Mouse (Mus musculus): Measurements from ENCODE around the gene Itga8.

The Itga8 gene

GRCm38 (mm10) chr2:12293458-12293857 lies 8.3 kb downstream of the Itga8 start:
- no peak for DNase-seq

GRCm38 (mm10) chr2:12292023-12292820 lies 9.5 kb downstream of the Itga8 start:
- no peak for DNase-seq

GRCm38 (mm10) chr2:12290235-12290634 lies 11.5 kb downstream of the Itga8 start:
- no peak for DNase-seq

GRCm38 (mm10) chr2:12287831-12288230 lies 13.9 kb downstream of the Itga8 start:
- DNase-seq = no peak

GRCm38 (mm10) chr2:12280664-12281063 lies 21.1 kb downstream of the Itga8 start:
- no peak for DNase-seq

- no peak for DNase-seq
Observed at GRCm38 (mm10) chr2:12279070-12279612, 22.6 kb downstream of the Itga8 start.

- no peak for DNase-seq
Observed at GRCm38 (mm10) chr2:12256635-12257317, 44.9 kb downstream of the Itga8 start.

GRCm38 (mm10) chr2:12255901-12256300 lies 45.8 kb downstream of the Itga8 start:
- DNase-seq = no peak

GRCm38 (mm10) chr2:12235345-12235744 lies 66.4 kb downstream of the Itga8 start:
- DNase-seq = no peak

GRCm38 (mm10) chr2:12229721-12230120 lies 72.0 kb downstream of the Itga8 start:
- no peak for DNase-seq

- DNase-seq = no peak
Observed at GRCm38 (mm10) chr2:12228335-12228734, 73.4 kb downstream of the Itga8 start.

GRCm38 (mm10) chr2:12227243-12227642 lies 74.5 kb downstream of the Itga8 start:
- no peak for DNase-seq

GRCm38 (mm10) chr2:12226367-12226766 lies 75.4 kb downstream of the Itga8 start:
- DNase-seq = no peak

GRCm38 (mm10) chr2:12221671-12222070 lies 80.1 kb downstream of the Itga8 start:
- no peak for DNase-seq

- no peak for DNase-seq
Observed at GRCm38 (mm10) chr2:12213464-12213790, 88.3 kb downstream of the Itga8 start.

GRCm38 (mm10) chr2:12212662-12213463 lies 88.9 kb downstream of the Itga8 start:
- DNase-seq = no peak

- DNase-seq = no peak
Observed at GRCm38 (mm10) chr2:12208142-12208541, 93.6 kb downstream of the Itga8 start.

- DNase-seq = no peak
Observed at GRCm38 (mm10) chr2:12206353-12206752, 95.4 kb downstream of the Itga8 start.

GRCm38 (mm10) chr2:12205875-12206274 lies 95.8 kb downstream of the Itga8 start:
- no peak for DNase-seq

- DNase-seq = no peak
Observed at GRCm38 (mm10) chr2:12203231-12203630, 98.5 kb downstream of the Itga8 start.

- DNase-seq = no peak
Observed at GRCm38 (mm10) chr2:12198699-12199098, 103.0 kb downstream of the Itga8 start.

- DNase-seq = no peak
Observed at GRCm38 (mm10) chr2:12198214-12198613, 103.5 kb downstream of the Itga8 start.

- DNase-seq = no peak
Observed at GRCm38 (mm10) chr2:12197711-12198110, 104.0 kb downstream of the Itga8 start.
